Mouse (Mus musculus): ENCODE measurements around the gene E2f2. TPM values are rescaled to one million over a fixed set of nuclear protein-coding genes. Genes with fewer than 3 reads are reported as not detected.

Gene E2f2
- polyA plus RNA-seq, 1 experiment from 2014 or later, result 3.2 TPM

DNA sequence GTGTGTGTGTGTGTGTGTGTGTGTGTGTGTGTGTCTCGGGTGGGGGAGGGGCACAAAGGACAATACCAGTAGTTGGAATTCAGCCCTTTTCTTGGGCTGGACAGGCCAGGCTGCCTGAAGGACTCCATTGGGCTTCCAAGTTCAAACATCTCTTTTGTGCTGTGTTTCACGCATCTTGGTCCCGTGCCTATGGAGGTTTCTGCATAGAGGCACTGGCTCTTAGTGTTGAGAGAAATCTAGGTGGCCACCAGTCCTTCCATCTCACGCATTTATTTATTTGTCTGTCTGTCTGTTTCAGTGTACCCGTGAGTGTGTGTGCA, 52.0 kb downstream of the E2f2 start:
- no peaks in the 10 kb centered on the region for H3K36me3 ChIP-seq (ENCODE audit: insufficient read depth, low read length)

DNA sequence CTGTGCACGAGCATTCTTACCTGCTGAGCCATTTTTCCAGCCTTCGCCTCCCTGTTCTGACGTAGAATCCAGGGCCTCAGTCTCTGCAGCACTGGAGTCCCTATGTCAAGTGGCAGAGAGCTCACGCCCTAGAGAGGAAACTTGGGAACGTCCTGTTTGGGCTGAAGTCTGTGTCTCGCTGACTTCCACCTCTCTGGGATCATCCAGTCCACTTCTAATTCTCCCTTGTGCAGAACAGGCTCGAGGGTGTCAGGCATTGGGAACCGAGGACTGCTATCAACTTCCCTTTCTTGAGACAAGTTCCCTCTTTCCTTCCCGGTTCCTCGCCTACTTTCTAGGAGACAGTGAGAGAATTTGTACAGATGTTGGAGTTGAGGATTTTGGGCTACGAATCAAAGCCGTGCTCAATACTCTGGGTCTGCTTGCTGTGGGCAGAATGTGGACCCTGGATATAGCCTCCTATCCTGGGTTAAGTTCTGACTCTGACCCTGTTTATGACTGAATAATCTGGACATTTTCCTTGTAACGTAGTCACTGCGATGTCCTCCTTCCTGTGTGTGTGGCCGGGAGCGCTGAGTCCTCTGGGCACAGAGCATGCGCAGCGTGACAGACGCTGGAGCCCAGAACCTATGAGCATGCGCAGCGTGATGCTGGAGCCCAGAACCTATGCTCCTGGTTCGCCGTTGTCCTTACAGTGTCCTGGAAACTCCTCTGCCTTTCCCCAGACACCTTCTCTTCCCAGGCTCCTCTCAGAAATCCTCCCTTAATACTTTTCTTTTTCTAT, 52.7 kb downstream of the E2f2 start:
- Histone ChIP-seq H3K36me3 (ENCODE audit: insufficient read depth, low read length) (no peaks in the 10 kb centered on the region), H3K9ac (ENCODE audit: low read depth, low read length) (no peak overlapping the region), H3K9me3 (replicated peaks; ENCODE audit: low read length) (no peaks in the 10 kb centered on the region), H3K27me3 (ENCODE audit: insufficient read depth, low read length) (no peaks in the 10 kb centered on the region), H3K4me1 (replicated peaks; ENCODE audit: insufficient read depth, low read length) (0 out of 2 replicates have a peak, but pooled peaks cover 6% of the 10 kb centered on the region), H3K4me3 (replicated peaks; ENCODE audit: low read depth, low read length) (no peak overlapping the region), H3K4me2 (ENCODE audit: low read length) (no peak overlapping the region), H3K27ac (no peak overlapping the region)
- ATAC-seq (replicated peaks; ENCODE audit: low FRiP score, low read depth) (no peak), DNase-seq (ENCODE audit: low spot score) (no peak)
- TF ChIP-seq CTCF (IDR thresholded peaks at IDR 0.05; ENCODE audit: low read depth), result no peak
- WGBS, result 81% methylated on average over 23 of the region's 23 CpGs

More for the DNA sequence above, 52.0 kb downstream of the E2f2 start:
- no peak overlapping the region for H3K27ac ChIP-seq
- DNase-seq (ENCODE audit: low spot score) (no peak), ATAC-seq (replicated peaks; ENCODE audit: low FRiP score, low read depth) (no peak)
- no peaks in the 10 kb centered on the region for H3K9me3 ChIP-seq (replicated peaks; ENCODE audit: low read length)
- 0 out of 2 replicates have a peak, but pooled peaks cover 9% of the 10 kb centered on the region for H3K4me1 ChIP-seq (replicated peaks; ENCODE audit: insufficient read depth, low read length)
- no peaks in the 10 kb centered on the region for H3K27me3 ChIP-seq (ENCODE audit: insufficient read depth, low read length)
- WGBS, result 62% methylated on average over 5 of the region's 5 CpGs
- H3K4me2 ChIP-seq (ENCODE audit: low read length), result no peak overlapping the region
- H3K4me3 ChIP-seq (replicated peaks; ENCODE audit: low read depth, low read length), result no peak overlapping the region
- no peak for TF ChIP-seq CTCF (IDR thresholded peaks at IDR 0.05; ENCODE audit: low read depth)
- no peak overlapping the region for H3K9ac ChIP-seq (ENCODE audit: low read depth, low read length)

DNA sequence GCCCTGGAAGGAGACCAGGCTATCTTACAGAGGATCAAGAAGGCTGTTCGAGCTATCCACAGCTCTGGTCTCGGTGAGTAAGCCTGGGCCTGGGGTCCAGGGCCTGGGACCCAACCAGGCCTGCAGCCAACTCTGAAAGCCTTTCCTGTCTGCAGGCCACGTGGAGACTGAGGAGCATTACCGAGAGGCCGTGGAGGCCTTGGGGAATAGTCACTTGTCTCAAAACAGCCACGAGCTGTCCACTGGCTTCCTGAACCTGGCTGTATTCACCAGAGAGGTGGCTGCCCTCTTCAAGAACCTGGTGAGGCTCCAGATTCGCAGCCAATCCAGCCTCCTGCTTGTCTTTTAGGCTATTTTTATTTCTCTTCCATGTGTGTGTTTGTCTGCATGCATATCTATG, 55.2 kb downstream of the E2f2 start:
- DNase-seq (ENCODE audit: low spot score), result no peak
- no peak for ATAC-seq (replicated peaks; ENCODE audit: low FRiP score, low read depth)
- 52% methylated on average over 7 of the region's 7 CpGs for WGBS

DNA sequence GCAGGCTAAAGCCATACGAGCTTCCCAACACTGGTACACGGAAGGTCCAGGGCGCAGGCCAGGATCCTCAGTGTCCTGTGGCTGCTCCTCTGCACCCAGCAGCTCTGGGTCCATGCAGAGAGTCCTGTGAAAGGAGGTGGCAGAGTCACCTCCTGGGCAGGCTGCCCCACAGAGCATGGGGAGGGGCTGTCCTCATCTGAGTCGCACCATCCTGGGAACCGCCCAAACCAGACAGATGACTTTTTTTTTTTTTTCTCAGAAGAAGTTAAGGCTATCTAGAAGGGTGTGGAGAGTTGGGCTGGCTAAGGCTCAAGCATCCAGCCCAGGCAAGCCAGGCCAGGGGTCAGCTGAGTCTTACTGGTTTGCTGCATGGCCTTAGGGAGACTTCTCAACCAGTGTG, 56.4 kb downstream of the E2f2 start:
- 78% methylated on average over 5 of the region's 5 CpGs for WGBS
- no peaks in the 10 kb centered on the region for H3K4me1 ChIP-seq (replicated peaks; ENCODE audit: insufficient read depth, low read length)
- no peak for TF ChIP-seq CTCF (IDR thresholded peaks at IDR 0.05; ENCODE audit: low read depth)
- no peak overlapping the region for H3K4me3 ChIP-seq (replicated peaks; ENCODE audit: low read depth, low read length)
- H3K9me3 ChIP-seq (replicated peaks; ENCODE audit: low read length), result no peaks in the 10 kb centered on the region
- H3K27ac ChIP-seq, result no peak overlapping the region
- H3K9ac ChIP-seq (ENCODE audit: low read depth, low read length), result no peak overlapping the region
- no peak overlapping the region for H3K4me2 ChIP-seq (ENCODE audit: low read length)
- DNase-seq (ENCODE audit: low spot score), result no peak
- H3K27me3 ChIP-seq (ENCODE audit: insufficient read depth, low read length), result no peaks in the 10 kb centered on the region
- no peaks in the 10 kb centered on the region for H3K36me3 ChIP-seq (ENCODE audit: insufficient read depth, low read length)
- 0 out of 2 replicates have a peak, but pooled peaks have one; percentile 17 for ATAC-seq (replicated peaks; ENCODE audit: low FRiP score, low read depth)

More for the DNA sequence above, 55.2 kb downstream of the E2f2 start:
- Histone ChIP-seq H3K4me1 (replicated peaks; ENCODE audit: insufficient read depth, low read length) (no peaks in the 10 kb centered on the region), H3K4me2 (ENCODE audit: low read length) (no peak overlapping the region), H3K9ac (ENCODE audit: low read depth, low read length) (no peak overlapping the region), H3K9me3 (replicated peaks; ENCODE audit: low read length) (no peaks in the 10 kb centered on the region), H3K27me3 (ENCODE audit: insufficient read depth, low read length) (no peaks in the 10 kb centered on the region), H3K36me3 (ENCODE audit: insufficient read depth, low read length) (no peaks in the 10 kb centered on the region), H3K27ac (no peak overlapping the region), H3K4me3 (replicated peaks; ENCODE audit: low read depth, low read length) (no peak overlapping the region)
- no peak for TF ChIP-seq CTCF (IDR thresholded peaks at IDR 0.05; ENCODE audit: low read depth)

DNA sequence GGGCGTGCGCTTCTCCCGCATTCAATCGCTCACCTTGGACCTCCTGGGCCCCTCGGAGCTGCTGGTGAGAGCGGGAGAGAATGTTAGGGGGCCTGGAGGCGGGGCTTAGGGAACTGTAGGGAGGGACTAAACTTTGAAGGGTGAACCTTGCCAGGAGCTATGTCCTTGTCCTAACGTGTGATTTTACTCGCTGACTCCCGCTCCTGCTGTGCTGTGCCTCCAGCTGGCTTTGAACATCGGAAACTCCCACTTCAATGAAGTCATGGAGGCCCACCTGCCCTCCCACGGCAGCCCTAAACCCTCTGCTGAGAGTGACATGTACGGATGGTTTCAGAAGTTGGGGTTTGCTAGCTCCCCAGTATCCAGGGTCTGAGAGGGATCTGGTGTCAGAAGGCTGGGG, 66.5 kb downstream of the E2f2 start:
- no peak for TF ChIP-seq CTCF (IDR thresholded peaks at IDR 0.05; ENCODE audit: low read depth)
- H3K27ac ChIP-seq, result no peak overlapping the region
- H3K4me1 ChIP-seq (replicated peaks; ENCODE audit: insufficient read depth, low read length), result no peaks in the 10 kb centered on the region
- no peak overlapping the region for H3K9ac ChIP-seq (ENCODE audit: low read depth, low read length)
- 0 out of 2 replicates have a peak, but pooled peaks cover 3% of the 10 kb centered on the region for H3K36me3 ChIP-seq (ENCODE audit: insufficient read depth, low read length)
- no peak for DNase-seq (ENCODE audit: low spot score)
- ATAC-seq (replicated peaks; ENCODE audit: low FRiP score, low read depth), result no peak
- H3K4me3 ChIP-seq (replicated peaks; ENCODE audit: low read depth, low read length), result no peak overlapping the region
- peaks cover 5% of the 10 kb centered on the region; the same call in 1 of the 2 replicates for H3K27me3 ChIP-seq (ENCODE audit: insufficient read depth, low read length)
- WGBS, result 26% methylated on average over 13 of the region's 13 CpGs
- H3K9me3 ChIP-seq (replicated peaks; ENCODE audit: low read length), result no peaks in the 10 kb centered on the region
- H3K4me2 ChIP-seq (ENCODE audit: low read length), result no peak overlapping the region

DNA sequence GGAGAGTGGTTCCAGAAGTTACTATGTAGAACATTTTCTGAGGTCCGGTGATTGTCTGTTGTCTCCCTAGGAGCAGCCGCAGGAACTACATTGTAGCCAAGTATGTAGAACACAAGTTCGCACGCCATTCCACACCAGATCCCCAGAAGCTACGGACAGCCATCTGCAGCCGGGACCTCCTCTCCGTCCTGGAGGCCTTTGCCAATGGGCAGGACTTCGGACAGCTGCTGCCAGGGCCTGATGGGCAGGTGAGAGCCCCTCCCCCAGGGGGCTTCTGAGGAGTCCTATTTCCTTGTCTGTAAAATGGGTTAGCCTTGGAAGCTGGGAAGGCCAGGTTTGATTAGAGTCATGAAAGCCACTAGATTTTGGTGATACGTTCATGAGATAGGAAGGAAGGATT, 66.9 kb downstream of the E2f2 start:
- 79% methylated on average over 9 of the region's 9 CpGs for WGBS
- no peak overlapping the region for H3K4me2 ChIP-seq (ENCODE audit: low read length)

More for the DNA sequence above, 66.9 kb downstream of the E2f2 start:
- no peak overlapping the region for H3K27ac ChIP-seq
- no peak overlapping the region for H3K4me3 ChIP-seq (replicated peaks; ENCODE audit: low read depth, low read length)
- H3K4me1 ChIP-seq (replicated peaks; ENCODE audit: insufficient read depth, low read length), result no peaks in the 10 kb centered on the region
- ATAC-seq (replicated peaks; ENCODE audit: low FRiP score, low read depth), result no peak
- H3K9me3 ChIP-seq (replicated peaks; ENCODE audit: low read length), result no peaks in the 10 kb centered on the region
- TF ChIP-seq CTCF (IDR thresholded peaks at IDR 0.05; ENCODE audit: low read depth), result no peak
- H3K27me3 ChIP-seq (ENCODE audit: insufficient read depth, low read length), result peaks cover 5% of the 10 kb centered on the region; the same call in 1 of the 2 replicates
- no peak overlapping the region for H3K9ac ChIP-seq (ENCODE audit: low read depth, low read length)
- DNase-seq (ENCODE audit: low spot score), result no peak
- 0 out of 2 replicates have a peak, but pooled peaks cover 3% of the 10 kb centered on the region for H3K36me3 ChIP-seq (ENCODE audit: insufficient read depth, low read length)
